Mouse (Mus musculus) testis, adult 2 months (tissue): ENCODE measurements around the gene Rims1.

Experiments used
- CTCF ChIP-seq: fragments of 200-500 bp; IDR thresholded peaks from 2 replicates; pipeline ENCODE4 v1.5.1; 2012; ENCODE audit warnings: low read depth, mild to moderate bottlenecking, inconsistent platforms, low read length, moderate library complexity; ENCODE audit not compliant: control insufficient read depth, insufficient read depth, insufficient replicate concordance
- POLR2A ChIP-seq: fragments of 200-500 bp; IDR thresholded peaks from 2 replicates; pipeline ENCODE4 v1.6.1; 2012; ENCODE audit warnings: low read depth, mild to moderate bottlenecking, inconsistent platforms, low read length, moderate library complexity; ENCODE audit not compliant: control insufficient read depth

DNA sequence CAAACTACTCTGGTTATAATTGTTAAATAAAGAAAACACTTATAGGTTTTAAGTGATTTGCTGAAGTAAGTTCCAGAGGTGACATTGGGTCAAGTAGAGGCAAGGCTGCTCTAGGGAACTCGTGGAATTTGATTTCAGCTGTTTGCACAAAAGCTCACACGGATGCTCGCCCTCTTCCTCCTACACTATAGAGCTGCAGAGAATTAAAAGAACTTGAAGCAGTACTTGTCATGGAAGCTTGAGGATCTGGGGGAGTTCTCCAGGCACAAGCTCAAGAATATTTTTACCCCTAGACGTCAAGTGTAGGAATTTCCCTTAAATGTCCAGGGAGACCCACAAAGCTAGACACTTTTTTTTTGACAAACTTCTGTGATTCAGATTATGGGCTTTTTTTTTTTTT is 42.4 kb downstream of the Rims1 start:
- TF ChIP-seq CTCF (no peak), POLR2A (no peak)
